Mouse (Mus musculus) lung, embryonic 14.5 days (tissue): ENCODE results near the gene Gtsf1l. TPM values are rescaled to one million over a fixed set of nuclear protein-coding genes. Genes with fewer than 3 reads are reported as not detected.

Source experiments
- ATAC-seq: fragments of 200-750 bp; cut with Nextera tagmentation; 2 replicates; pipeline ENCODE4 v1.8.0; 2017; ENCODE audit warnings: mild to moderate bottlenecking, moderate TSS enrichment, moderate library complexity; ENCODE audit not compliant: insufficient read depth
- DNase-seq: peaks from one replicate; pipeline ENCODE4 v3.0.0-alpha.2; 2015
- H3K27ac ChIP-seq: fragments of 300-500 bp; sonication (generic); 2 replicates; pipeline ENCODE4 v1.5.1; 2014; ENCODE audit warnings: low read depth, mild to moderate bottlenecking, moderate library complexity
- H3K27me3 ChIP-seq: fragments of 300-500 bp; sonication (generic); 2 replicates; pipeline ENCODE4 v1.6.1; 2014; ENCODE audit warnings: low read length, control low read depth; ENCODE audit not compliant: insufficient read depth
- H3K36me3 ChIP-seq: fragments of 300-500 bp; sonication (generic); 2 replicates; pipeline ENCODE4 v1.6.1; 2014; ENCODE audit warnings: control low read depth; ENCODE audit not compliant: insufficient read depth
- H3K4me1 ChIP-seq: fragments of 300-500 bp; sonication (generic); 2 replicates; pipeline ENCODE4 v1.6.1; 2014; ENCODE audit warnings: antibody characterized with exemption, control low read depth; ENCODE audit not compliant: insufficient read depth
- H3K4me2 ChIP-seq: fragments of 300-500 bp; sonication (generic); 2 replicates; pipeline ENCODE4 v1.6.1; 2014; ENCODE audit warnings: mild to moderate bottlenecking
- H3K4me3 ChIP-seq: fragments of 300-500 bp; sonication (generic); 2 replicates; pipeline ENCODE4 v1.5.1; 2014; ENCODE audit warnings: low read depth, low read length
- H3K9ac ChIP-seq: fragments of 300-500 bp; sonication (generic); 2 replicates; pipeline ENCODE4 v1.6.1; 2014
- H3K9me3 ChIP-seq: fragments of 300-500 bp; sonication (generic); 2 replicates; pipeline ENCODE4 v1.6.1; 2016; ENCODE audit warnings: low read depth, low read length, control low read depth
- CTCF ChIP-seq: IDR thresholded peaks from 2 replicates; pipeline ENCODE4 v1.5.1; 2016; ENCODE audit warnings: antibody characterized with exemption, low read depth
- WGBS: fragments of 180-500 bp; shearing (Covaris S2); extraction: QIAGEN DNeasy Blood & Tissue Kit; methylation state at CpG from one replicate; pipeline ENCODE4 v1.1.7; 2014; 5-methylcytosine and 5-hydroxymethylcytosine counted together
- microRNA-seq: library from miRNA; unstranded; fragments of <30 nt; microRNA quantifications from one replicate; pipeline ENCODE4, GENCODE M21; 2016; ENCODE audit warnings: borderline number of aligned reads
- polyA plus RNA-seq: library from polyadenylated mRNA; unstranded; fragments of >200 nt; fragmentation: Nextera tagmentation; extraction: Ambion mirVana; gene quantifications from 2 replicates; pipeline ENCODE4 v1.2.1, GENCODE M21; 2014

Gtsf1l gene
- polyA plus RNA-seq, 1 experiment from 2014 or later, result not detected

DNA sequence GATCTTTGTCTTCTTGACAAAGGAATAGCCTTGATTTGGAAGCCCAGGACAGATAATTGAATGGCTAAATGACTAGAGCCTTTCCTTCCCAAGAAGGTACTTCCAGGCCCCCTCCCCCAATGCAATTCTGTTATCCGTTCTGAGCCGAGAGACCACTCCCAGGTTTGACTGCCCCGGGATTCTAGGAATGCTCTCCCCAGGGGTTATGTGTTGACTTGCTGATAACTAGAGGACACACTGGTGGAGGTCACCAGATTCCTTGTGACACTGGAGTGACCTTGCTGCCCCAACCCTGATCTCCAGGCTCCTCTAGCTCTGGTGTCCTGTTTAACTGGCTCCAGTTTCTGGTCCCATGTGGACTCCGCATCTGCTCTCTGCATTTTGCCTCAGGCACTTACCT lies 35.6 kb downstream of the Gtsf1l start:
- Histone ChIP-seq H3K9ac (no peak overlapping the region), H3K36me3 (peaks cover 7% of the 10 kb centered on the region; the same call in 1 of the 2 replicates), H3K27me3 (no peaks in the 10 kb centered on the region), H3K4me1 (peaks cover 16% of the 10 kb centered on the region; the same call in 1 of the 2 replicates), H3K4me3 (no peak overlapping the region), H3K27ac (no peak overlapping the region), H3K4me2 (no peak overlapping the region), H3K9me3 (no peaks in the 10 kb centered on the region)
- TF ChIP-seq CTCF, result no peak
- DNase-seq (no peak), ATAC-seq (no peak)
- WGBS, result 29% methylated on average over 4 of the region's 4 CpGs

DNA sequence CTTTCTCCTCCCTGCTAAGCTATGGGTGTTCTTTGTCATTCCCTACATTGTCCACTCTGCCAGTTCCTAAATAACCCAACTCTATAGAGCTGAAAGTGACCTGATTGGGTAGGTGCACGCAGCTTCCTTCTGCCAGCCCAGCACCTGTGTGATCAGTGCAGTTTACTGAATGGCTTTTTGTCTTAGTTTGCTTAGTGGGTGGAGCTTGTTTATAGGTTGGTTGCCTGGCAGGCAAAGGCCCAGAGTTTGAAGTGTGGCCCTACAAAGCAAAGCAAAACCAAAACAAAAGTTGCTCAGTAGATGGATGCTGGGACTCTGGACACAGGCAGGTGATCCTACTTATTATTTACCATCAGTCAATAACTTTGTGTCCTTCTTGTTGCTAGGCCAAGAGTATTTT lies 36.0 kb downstream of the Gtsf1l start:
- ATAC-seq (no peak), DNase-seq (no peak)
- H3K4me1 ChIP-seq, result peaks cover 15% of the 10 kb centered on the region; the same call in 1 of the 2 replicates
- H3K27ac ChIP-seq, result no peak overlapping the region
- H3K9me3 ChIP-seq, result no peaks in the 10 kb centered on the region
- TF ChIP-seq CTCF, result no peak
- no peak overlapping the region for H3K9ac ChIP-seq
- no peak overlapping the region for H3K4me2 ChIP-seq
- 52% methylated on average over 1 of the region's 1 CpGs for WGBS
- no peak overlapping the region for H3K4me3 ChIP-seq
- H3K27me3 ChIP-seq, result no peaks in the 10 kb centered on the region
- peaks cover 10% of the 10 kb centered on the region; the same call in 1 of the 2 replicates for H3K36me3 ChIP-seq

DNA sequence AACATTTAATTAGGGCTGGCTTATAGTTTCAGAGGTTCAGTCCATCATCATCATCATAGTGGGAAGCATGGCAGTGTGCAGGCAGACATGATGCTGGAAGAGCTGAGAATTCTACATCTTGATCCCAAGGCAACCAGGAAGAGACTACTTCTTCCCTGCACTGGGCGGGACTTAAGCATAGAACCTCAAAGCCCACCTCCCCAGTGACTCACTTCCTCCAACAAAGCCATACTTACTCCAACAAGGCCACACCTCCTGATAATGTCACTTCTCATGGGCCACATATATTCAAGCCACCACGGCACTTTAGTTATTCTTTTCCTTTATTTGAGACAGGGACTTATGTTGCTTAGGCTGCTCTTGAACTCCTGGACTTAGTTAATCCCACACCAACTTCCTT lies 38.5 kb downstream of the Gtsf1l start:
- no peak for TF ChIP-seq CTCF
- H3K27me3 ChIP-seq, result no peaks in the 10 kb centered on the region
- H3K4me1 ChIP-seq, result 0 out of 2 replicates have a peak, but pooled peaks cover 2% of the 10 kb centered on the region
- peaks cover 30% of the 10 kb centered on the region for H3K36me3 ChIP-seq
- H3K9ac ChIP-seq, result no peak overlapping the region
- H3K9me3 ChIP-seq, result no peaks in the 10 kb centered on the region
- H3K27ac ChIP-seq, result no peak overlapping the region
- DNase-seq, result no peak
- H3K4me3 ChIP-seq, result no peak overlapping the region
- 90% methylated on average over 2 of the region's 2 CpGs for WGBS
- no peak for ATAC-seq
- no peak overlapping the region for H3K4me2 ChIP-seq

DNA sequence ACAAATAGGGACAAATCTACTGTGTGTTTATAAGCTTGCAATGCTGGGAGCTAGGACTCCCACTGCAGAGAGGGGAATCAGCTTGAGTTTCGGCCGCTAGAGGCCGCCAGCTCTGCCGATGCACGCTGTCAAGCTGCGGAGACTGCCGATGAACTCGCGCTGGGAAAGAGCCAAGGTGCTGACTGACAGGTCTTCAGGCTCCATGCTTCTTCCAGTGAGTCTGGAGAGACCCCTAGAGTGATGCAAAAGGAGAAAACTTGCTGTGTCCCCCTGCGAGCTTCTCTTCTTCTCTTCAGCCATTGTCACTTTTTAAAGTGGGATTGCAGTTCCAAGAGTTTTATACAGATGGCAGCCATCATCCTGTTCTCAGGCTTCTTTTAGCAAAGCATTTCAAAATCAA lies 39.5 kb downstream of the Gtsf1l start:
- no peaks in the 10 kb centered on the region for H3K4me1 ChIP-seq
- H3K4me3 ChIP-seq, result peak overlapping the region; percentile 25; the same call in 1 of the 2 replicates
- H3K27ac ChIP-seq, result no peak overlapping the region
- H3K9ac ChIP-seq, result no peak overlapping the region
- H3K4me2 ChIP-seq, result peak overlapping the region; percentile 52
- WGBS, result 3% methylated on average over 10 of the region's 10 CpGs
- TF ChIP-seq CTCF, result peak; percentile 89
- DNase-seq (peak; percentile 93), ATAC-seq (peak; percentile 85; the same call in 1 of the 2 replicates)
- H3K27me3 ChIP-seq, result no peaks in the 10 kb centered on the region
- H3K9me3 ChIP-seq, result no peaks in the 10 kb centered on the region
- H3K36me3 ChIP-seq, result peaks cover 40% of the 10 kb centered on the region

DNA sequence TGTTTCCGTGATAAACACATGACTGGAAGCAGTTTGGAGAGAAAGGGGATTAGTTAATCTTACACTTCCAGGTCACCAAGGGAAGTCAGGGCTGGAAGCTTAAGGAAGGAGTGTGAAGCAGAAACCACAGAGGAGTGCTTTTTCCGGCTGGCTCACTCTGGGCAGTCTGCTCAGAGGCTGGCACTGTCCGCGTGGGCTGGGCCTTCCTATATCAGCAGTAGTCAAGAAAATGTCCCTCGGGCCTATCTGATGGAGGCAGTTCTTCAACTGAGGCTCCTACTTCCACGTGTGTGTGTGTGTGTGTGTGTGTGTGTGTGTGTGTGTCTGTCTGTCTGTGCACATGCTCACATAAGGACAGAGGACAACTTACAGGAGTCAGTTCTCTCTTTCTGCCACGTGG lies 47.7 kb downstream of the Gtsf1l start:
- no peak for DNase-seq
- no peak overlapping the region for H3K4me2 ChIP-seq
- no peak overlapping the region for H3K9ac ChIP-seq
- WGBS, result 81% methylated on average over 7 of the region's 7 CpGs
- ATAC-seq, result no peak
- no peak for TF ChIP-seq CTCF
- no peaks in the 10 kb centered on the region for H3K27me3 ChIP-seq
- H3K27ac ChIP-seq, result no peak overlapping the region
- no peaks in the 10 kb centered on the region for H3K4me1 ChIP-seq
- H3K9me3 ChIP-seq, result no peaks in the 10 kb centered on the region
- H3K36me3 ChIP-seq, result peaks cover 79% of the 10 kb centered on the region
- H3K4me3 ChIP-seq, result no peak overlapping the region

Small RNAs within 50 kb of the gene (microRNA-seq; reads per million reads assigned to microRNA genes)
- gene Gm22174, result not detected
- not detected for gene Mir7003

Other genes starting within 250 kb of the Gtsf1l start
- gene Srsf6, start 156.3 kb downstream of the Gtsf1l start, polyA plus RNA-seq, result 242 and 244 TPM in 2 replicates
- 0.21 TPM in 1 of 2 replicates, not detected in the other for gene L3mbtl1, start 144.4 kb downstream of the Gtsf1l start, polyA plus RNA-seq
- not detected in 2 replicates for gene Sgk2, start 100.5 kb downstream of the Gtsf1l start, polyA plus RNA-seq
- 47.4 and 49.0 TPM in 2 replicates for gene Ift52, start 70.5 kb downstream of the Gtsf1l start, polyA plus RNA-seq
- gene Mybl2, start 33.2 kb downstream of the Gtsf1l start, polyA plus RNA-seq, result 33.4 and 39.5 TPM in 2 replicates
- 4.3 and 4.6 TPM in 2 replicates for gene Tox2, start 115.3 kb upstream of the Gtsf1l start, polyA plus RNA-seq